Mouse (Mus musculus) left cerebral cortex, postnatal 10 days (tissue): ENCODE data around the gene Elane. TPM values are rescaled to one million over a fixed set of nuclear protein-coding genes. Genes with fewer than 3 reads are reported as not detected.
"Not testable (repeated sequence)": the region's sequence is repeated elsewhere in the genome, so short reads cannot be mapped to it uniquely, and the experiment has no call there.

ENCODE experiments used
- DNase-seq, 2 experiments: peaks; one replicate each; pipeline ENCODE4 v3.0.0; 2021 to 2022; ENCODE audit warnings: low spot score in 2 of 2, mixed read lengths in 1 of 2; ENCODE audit errors: extremely low spot score in 1 of 2
- intact Hi-C: fragments of 180-260 bp; cut with DNase I; formaldehyde crosslinking; loops from one replicate; pipeline ENCODE4 v1.15.1; 2025
- total RNA-seq, 2 experiments: library from RNA; stranded (reverse); gene quantifications; 2 replicates each; pipeline ENCODE4 v1.2.3; 2021

The Elane gene
- total RNA-seq, 2 experiments from 2014 or later, result not detected

- DNase-seq, result peak in 1 of 2 experiments; percentile 68
- intact Hi-C loops, result no loop called here
These were observed 11.7 kb upstream of the Elane start, which contains the start of the genes Prtn3 and Plppr3 for GRCm38 (mm10) chr10:79874290-79874862. Gene Prtn3, plus strand, starts transcription at chr10:79874476. Gene Plppr3, minus strand, starts transcription at chr10:79874634.

- peak in 1 of 2 experiments; percentile 47 for DNase-seq
- intact Hi-C loops, result no loop called here
These were observed 8.9 kb upstream of the Elane start for GRCm38 (mm10) chr10:79877174-79877573.

GRCm38 (mm10) chr10:79877757-79878156 is 8.3 kb upstream of the Elane start:
- DNase-seq, result peak in 1 of 2 experiments; percentile 61
- intact Hi-C loops, result no loop called here

GRCm38 (mm10) chr10:79879527-79879926 is 6.5 kb upstream of the Elane start:
- no peak for DNase-seq
- intact Hi-C loops, result no loop called here

GRCm38 (mm10) chr10:79880721-79881120 is 5.3 kb upstream of the Elane start:
- intact Hi-C loops, result no loop called here
- no peak for DNase-seq

GRCm38 (mm10) chr10:79881981-79882380 is 4.1 kb upstream of the Elane start:
- intact Hi-C loops, result no loop called here
- peak in 1 of 2 experiments; percentile 57 for DNase-seq

- intact Hi-C loops, result no loop called here
- peak; percentile 59 to 86 for DNase-seq
These were observed 2.6 kb upstream of the Elane start for GRCm38 (mm10) chr10:79883297-79884084.

- intact Hi-C loops, result no loop called here
- peak in 1 of 2 experiments; percentile 60 for DNase-seq
These were observed 1.6 kb upstream of the Elane start for GRCm38 (mm10) chr10:79884446-79884845.

- DNase-seq, result not testable (repeated sequence)
- intact Hi-C loops, result loop anchor here (5.0 kb wide), 1 partner anchor 37 kb away; the partner anchor contains the start of gene R3hdm4
These were observed 1.1 kb upstream of the Elane start for GRCm38 (mm10) chr10:79884938-79885337.

- intact Hi-C loops, result loop anchor here (5.0 kb wide), 1 partner anchor 36 kb away; the partner anchor contains the start of gene R3hdm4
- DNase-seq, result no peak
These were observed 564 bp downstream of the Elane start for GRCm38 (mm10) chr10:79886611-79887010.

GRCm38 (mm10) chr10:79889386-79889785 is 3.3 kb downstream of the Elane start:
- intact Hi-C loops, result loop anchor here (5.0 kb wide), 1 partner anchor 33 kb away; the partner anchor contains the start of gene R3hdm4
- DNase-seq, result no peak

GRCm38 (mm10) chr10:79890670-79891069 is 4.6 kb downstream of the Elane start, which contains the start of gene Cfd:
Gene Cfd, plus strand, starts transcription at chr10:79890853.
- no peak for DNase-seq
- intact Hi-C loops, result no loop called here

GRCm38 (mm10) chr10:79892451-79893118 is 6.5 kb downstream of the Elane start:
- intact Hi-C loops, result not testable (repeated sequence)
- DNase-seq, result peak; percentile 51 to 78

GRCm38 (mm10) chr10:79896306-79896705 is 10.3 kb downstream of the Elane start:
- DNase-seq, result no peak
- intact Hi-C loops, result no loop called here

- intact Hi-C loops, result no loop called here
- DNase-seq, result no peak
These were observed 10.8 kb downstream of the Elane start for GRCm38 (mm10) chr10:79896814-79897213.

GRCm38 (mm10) chr10:79897316-79898245 is 11.5 kb downstream of the Elane start:
- no peak for DNase-seq
- intact Hi-C loops, result no loop called here

GRCm38 (mm10) chr10:79900951-79901410 is 14.9 kb downstream of the Elane start:
- DNase-seq, result no peak
- intact Hi-C loops, result no loop called here

- no peak for DNase-seq
- intact Hi-C loops, result no loop called here
These were observed 20.7 kb downstream of the Elane start for GRCm38 (mm10) chr10:79906712-79907111.
